Mouse (Mus musculus) common myeloid progenitor, adult 5-6 weeks (primary cell): Measurements from ENCODE around the gene Pdcd1lg2. TPM values are rescaled to one million over a fixed set of nuclear protein-coding genes. Genes with fewer than 3 reads are reported as not detected.

Experiments used
- ATAC-seq: replicated peaks from 2 replicates; pipeline ENCODE4 v1.8.0; 2016; ENCODE audit warnings: low read depth, mild to moderate bottlenecking, moderate TSS enrichment, inconsistent platforms; ENCODE audit not compliant: poor library complexity, severe bottlenecking
- total RNA-seq: library from RNA; stranded (forward); fragments of 200-1000, 187-1606 nt; gene quantifications from 2 replicates; pipeline ENCODE4 v1.2.3, GENCODE M21; 2017

Pdcd1lg2 gene
- 0.27 and 1.7 TPM in 2 replicates for total RNA-seq

DNA sequence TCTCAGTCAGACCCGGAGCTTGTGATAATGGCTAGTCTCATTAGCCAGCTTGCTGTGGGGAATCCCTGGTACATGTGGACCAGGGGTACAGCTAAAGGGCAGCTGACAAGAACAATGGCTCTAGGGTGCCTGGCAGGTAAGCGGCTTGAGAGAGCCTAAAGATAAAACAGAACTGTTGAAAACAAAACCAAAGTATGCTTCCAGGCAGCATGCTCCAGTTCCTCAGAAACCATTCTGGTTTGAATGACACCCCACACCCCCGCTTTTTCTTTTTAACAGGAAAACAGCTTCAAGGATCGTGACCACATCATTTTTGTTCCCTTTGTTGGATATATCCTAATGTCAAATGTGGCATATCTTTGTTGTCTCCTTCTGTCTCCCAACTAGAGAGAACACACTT is at the start of gene Pdcd1lg2:
Gene Pdcd1lg2, plus strand, starts transcription at position 301 of the 400 bp plus-strand sequence.
- no peak for ATAC-seq

DNA sequence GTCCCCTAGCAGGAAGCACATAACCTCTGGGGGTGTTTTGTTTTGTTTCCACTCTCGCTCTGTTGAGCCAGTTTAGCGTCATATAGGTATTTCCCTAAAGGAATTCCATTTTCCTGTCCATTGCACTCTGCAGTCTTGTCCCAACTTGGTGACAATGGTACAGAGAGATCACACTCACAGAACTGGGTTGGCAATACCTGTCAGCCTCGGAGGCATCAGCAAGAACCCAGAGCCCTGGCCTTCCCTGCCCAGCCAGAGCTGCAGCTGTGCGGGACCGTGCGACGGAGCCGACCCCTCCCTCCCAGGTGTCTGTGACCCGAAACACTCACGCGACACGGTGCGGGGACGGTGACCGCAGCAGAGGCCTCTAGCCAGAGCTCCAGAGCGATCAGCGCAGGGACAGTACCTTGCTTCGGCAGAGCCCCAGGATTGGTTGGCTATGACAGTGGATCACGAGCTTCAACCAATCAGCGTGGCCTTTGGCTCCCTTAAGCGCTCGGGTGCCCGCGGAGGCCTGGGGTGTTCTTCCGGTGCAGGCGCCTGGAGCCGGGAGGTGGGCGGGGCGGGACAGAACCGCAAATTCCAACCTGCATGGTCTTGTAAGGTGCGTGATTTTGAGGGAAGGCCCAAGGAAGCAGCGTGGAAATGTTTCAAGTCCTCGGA is 49.1 kb upstream of the Pdcd1lg2 start:
- peak; percentile 99 for ATAC-seq

DNA sequence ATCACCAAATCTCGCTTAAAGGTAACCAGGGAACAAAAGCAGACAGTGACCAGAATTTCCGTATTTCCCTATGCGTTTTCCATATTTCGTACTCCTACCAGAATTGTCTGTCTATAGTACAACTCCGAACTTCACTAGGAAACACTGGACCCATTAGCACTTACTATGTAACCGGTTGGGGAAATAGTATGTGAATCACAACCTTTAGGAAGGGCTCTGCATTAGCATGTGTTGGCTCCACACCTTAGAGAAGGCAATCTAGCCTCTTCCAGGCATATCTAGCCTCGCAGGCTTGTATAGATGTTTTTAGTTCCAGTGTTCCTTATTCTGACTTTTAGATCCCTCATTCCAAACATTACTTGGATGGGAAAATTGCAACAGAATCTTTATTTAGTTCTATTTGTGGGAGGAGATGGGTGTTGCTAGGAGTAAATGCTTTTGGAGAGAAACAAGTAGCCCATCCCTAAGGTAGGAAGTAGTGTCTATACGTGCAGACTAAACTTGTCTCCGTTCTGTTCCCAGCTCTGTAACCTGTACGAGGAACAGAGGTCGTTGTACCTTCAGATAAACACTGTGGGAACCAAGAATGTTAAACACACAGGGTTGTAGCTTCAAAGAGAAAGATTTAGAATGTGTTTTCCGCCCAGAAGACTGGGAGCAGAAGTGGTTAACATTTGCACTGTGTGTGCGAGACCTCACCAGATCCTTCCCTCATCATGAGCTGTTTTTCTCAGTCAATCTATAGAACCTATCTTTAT is 48.4 kb upstream of the Pdcd1lg2 start:
- ATAC-seq = no peak

DNA sequence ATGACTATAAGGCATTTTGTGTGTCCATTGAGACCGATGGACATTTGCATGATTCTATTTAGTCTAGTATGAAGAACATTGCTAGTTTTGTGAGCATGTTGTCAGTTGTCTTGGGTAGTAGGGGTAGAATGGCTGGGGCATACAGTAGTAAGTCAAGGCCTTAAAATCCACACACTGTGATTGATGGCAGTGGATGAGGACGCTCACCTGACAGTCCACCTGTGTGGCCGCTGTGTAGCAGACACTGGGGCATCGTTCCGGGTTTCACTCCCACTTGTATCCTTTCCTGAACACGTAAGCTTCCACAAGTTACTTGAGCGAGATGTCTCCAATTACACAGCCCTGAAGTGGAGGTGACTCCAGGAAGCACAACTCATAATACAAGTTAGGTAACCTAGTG is 47.2 kb upstream of the Pdcd1lg2 start:
- ATAC-seq = no peak

DNA sequence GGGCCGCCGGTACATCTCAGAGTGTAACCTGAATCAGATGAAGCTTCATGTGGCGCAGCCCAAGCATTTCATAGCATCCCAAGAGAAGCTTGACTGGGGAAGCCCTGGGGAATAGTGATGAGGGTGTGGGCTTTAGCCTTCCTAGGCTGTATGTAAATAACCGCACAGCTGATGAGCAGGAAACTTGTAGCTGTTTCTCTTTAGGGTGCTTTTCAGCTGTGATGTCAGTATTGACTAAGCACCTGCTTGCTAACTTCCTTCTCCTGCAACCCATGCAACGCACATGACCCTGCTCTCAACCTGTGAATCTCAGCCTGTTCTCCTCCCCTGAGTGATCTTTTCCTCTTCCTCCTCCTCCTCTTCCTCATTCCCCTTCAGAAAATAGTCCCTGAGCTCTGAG is 46.6 kb upstream of the Pdcd1lg2 start:
- no peak for ATAC-seq

DNA sequence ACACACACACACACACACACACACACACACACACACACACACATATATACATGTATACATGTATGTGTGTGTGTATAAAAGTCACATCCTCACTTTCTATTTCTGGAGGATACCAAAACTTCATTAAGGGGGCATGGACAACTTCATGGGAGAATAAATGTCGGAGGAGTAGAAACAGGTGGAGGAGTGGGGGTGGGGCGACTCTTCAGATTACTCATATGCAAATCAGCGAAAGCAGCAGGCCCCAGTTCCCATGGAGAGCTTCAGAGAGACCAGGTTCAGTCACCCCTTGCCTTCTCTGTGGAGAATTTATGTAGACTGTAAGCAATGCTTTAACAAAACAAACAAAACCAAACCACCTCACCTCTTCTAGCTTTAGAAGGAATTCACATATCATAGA is 45.6 kb upstream of the Pdcd1lg2 start:
- ATAC-seq = no peak

DNA sequence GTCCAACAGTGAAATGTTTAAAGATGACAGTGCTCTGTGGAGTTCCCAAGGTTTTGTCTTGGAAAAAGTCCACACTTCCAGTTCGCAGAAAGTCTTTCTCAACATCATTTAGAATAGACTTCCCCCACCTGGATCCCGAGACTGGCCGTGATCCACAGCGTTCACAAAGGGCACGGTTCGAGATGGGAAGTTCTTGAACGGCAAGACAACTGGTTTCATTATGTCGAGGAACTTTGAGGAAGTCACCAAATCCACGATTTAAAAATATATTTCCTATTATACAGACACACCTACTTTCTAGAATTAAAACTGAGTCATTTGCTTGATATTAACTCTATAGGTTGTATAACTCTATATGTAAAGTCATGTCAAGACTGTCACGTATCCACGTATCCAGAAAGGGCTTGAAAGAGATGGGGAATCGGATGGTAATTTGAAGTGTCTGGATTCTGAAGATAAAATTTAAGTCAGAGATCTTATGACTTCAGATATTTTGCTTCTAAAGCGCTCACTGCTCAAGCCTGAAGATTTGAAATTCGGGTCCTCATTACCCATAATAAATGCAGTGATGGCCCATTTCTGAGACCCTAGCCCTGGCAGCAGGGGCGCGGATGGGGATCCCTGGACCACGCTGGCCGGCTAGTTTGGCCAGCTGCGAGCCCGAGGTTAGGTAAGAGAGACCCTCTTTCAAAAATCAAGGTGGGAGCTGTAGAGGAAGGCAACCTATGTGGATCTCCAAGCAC is 44.3 kb upstream of the Pdcd1lg2 start:
- no peak for ATAC-seq

DNA sequence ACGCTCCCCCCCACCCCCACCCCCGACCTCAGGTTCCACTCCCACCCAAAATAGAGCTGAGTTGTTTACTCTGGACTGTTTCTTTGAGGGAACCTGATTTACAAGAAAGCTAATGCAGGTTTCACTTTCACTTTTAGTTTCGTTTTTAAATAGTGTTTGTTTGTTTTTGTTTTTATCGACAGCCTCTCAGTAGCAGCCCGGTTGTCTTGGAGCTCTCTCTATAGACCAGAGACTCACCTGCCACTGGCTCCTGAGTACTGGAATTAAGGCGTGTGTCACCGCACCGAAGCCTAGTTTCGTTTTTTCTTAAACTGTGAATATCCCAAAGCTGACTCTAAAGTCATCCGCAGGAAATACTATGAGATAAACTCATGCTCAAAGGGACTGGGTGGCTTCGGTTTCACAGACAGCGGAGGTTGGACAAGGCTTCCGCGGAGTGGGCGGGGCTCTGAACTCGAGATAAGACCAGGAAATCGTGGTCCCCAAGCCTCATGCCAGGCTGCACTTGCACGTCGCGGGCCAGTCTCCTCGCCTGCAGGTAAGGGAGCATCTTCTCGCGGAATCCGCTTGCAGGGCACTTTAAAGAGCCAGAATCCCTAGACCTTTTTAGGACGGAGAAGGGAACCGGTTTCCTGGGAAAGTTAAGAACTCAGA is 43.6 kb upstream of the Pdcd1lg2 start, which contains the start of the genes Plgrkt and Cd274:
Gene Plgrkt, minus strand, starts transcription at position 422 of the 654 bp plus-strand sequence.
Gene Cd274, plus strand, starts transcription at position 487 of the 654 bp plus-strand sequence.
- peak; percentile 93 for ATAC-seq

DNA sequence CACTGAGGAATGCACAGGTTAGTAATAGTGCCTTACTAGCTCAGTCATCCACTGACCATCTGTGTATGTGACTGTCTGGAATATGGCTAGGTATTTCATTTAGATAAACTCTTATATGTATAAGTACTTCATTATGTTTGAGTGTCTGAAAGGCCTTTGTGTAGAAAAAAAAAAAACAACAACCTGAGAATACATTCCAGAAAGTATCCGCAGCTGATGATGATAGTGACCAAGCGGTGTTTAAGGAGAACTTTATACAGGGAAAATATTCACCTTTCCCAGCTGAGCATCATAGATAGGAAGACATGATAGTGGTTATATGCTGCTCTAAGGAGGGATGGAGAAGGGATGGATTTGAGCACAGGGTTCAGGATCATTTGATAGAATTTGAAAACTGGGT is 42.7 kb upstream of the Pdcd1lg2 start:
- no peak for ATAC-seq

DNA sequence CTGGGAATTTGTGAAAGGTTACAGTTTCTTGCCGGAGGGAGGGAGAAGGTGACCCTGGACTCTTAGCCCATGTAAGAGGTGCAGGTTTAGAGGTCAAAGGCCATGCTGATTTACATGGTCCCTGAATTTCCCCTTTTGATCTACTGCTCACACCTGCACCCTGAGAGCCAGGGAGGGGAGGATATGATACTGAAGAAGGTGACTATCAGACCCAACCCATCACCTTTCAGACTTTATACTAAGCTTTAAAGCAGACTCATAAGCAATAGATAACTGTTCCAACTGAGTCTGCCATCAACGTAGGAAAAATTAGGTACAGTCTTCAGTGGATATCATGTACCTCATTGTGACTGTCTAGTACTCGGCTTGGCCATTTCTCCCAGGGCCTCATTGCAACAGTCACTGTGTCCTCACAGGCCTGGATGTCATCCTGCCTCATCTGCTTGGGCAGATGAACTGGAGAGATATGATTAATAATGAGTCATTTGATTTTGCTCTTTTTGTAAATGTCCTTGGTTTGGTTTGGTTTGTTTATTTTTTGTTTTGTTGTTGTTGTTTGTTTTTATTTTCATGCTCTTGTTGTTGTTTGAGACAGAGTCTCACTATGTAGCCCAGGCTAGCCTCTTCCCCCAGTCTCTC is 41.9 kb upstream of the Pdcd1lg2 start:
- ATAC-seq = no peak

DNA sequence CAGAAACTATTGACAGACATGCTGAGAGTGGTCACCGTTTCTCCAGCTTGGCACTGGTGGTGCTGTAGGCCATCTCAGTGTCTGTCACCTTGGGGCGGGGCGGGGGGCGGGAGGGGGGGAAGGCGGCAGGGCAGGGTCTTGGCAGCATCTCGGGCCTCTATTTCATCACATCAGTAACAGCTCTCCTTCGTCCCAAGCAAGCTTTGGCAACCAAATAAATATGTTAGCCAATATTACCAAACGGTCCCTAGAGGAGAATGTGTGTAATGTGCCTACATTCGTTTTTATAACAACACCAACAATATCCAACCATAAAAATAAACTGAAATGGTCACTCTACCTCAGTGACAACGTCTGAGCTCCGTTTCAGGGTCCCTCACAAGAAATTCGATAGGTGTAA is 40.6 kb upstream of the Pdcd1lg2 start:
- 0 out of 2 replicates have a peak, but pooled peaks have one; percentile 22 for ATAC-seq

DNA sequence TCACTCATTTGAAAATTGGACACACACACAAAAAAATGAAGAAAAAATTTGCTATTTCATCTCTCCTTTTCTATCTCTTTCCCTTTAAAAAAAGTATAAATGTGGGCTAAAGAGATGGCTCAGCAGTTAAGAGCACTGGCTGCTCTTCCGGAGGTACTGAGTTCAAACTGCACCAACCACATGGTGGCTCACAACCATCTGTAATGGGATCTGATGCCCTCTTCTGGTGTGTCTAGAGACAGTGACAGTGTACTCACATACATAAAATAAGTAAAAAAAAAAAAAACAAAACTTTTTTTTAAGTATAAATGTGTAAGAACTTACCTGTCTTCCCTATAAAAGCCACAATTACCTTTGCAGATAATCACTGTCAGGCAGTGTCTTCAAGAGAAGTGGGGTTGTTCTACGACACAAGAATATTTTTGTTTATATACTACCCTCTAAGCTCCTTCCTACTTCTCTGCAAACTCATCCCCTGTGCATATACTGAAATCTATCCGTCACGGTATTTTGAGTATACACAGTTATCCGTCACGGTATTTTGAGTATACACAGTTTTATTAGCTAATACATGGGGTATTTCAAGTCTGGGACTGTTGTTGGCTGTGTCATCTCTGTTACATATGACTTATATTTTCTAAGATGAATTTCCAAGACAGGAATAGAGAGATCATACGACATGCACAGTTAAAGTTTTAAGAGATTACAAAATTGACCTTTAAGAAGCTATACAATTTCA is 40.0 kb upstream of the Pdcd1lg2 start:
- ATAC-seq = no peak

DNA sequence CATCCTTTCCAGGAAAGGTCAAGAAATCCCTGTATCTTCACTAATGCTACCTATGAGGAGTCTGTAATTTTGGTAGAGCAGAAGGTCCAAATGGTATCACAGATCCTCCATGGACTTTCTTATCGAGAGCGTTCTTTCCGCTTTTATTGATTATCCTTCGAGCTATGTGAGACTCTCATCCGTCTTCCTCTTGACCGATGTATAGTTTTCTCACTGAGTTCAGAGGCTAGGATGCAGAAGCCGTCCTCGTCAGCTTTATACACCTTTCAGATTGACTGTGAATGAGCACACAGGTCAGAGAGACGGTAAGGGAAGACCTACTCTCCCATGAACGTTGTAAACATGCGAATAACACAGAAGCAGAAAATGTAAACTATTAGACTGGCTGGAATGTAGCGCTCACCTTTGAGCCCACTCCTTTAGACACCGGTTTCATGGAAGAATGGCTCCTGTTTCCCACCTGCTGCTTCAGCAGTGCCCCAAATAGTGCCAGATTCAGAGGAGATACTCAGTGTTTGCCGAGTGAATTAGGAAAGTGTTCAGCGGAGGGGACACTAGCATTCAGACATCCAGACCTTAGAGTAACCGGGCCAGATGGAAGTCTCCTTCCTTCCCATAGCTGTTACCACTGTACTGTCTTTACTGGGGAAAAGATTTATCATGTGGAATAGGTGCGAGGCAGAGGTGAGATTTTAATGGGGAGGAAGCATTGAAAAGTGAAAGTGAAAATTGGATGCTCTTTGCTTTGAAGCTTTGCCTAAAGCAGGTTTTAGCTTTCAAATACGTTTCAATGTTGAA is 39.2 kb upstream of the Pdcd1lg2 start:
- ATAC-seq = no peak

DNA sequence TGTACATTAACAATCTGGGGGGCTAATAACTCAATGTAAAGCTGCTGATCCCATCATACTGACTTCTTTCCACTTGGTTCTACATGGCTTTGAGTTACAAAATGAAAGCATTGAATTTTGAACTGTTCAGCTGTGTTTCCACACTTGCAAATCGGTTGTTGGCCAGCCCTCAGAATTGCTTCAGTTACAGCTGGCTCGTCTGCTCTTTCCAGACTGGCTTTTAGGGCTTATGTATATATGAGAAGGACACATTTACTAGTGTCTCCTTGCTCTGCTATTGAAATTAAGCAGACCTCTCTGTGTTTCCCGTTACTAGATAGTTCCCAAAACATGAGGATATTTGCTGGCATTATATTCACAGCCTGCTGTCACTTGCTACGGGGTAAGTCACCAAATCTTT is 38.6 kb upstream of the Pdcd1lg2 start:
- no peak for ATAC-seq

DNA sequence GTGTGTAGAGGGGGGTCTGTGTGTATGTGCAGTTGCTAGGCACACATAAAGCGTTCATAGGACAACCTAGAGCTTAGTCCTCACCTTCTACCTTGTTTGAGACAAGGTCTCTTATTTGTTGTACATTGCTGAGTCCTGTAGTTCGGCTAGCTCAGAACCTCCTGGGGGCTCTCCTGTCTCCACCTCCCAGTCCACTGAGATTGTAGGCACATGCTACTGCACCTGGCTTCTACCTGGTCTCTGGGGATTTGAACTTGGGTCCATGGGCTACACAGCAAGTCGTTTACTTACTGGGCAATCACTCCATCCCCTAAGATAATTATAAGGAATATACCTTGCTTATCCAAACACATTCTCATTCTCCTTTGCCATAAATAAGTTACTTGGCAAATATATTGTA is 38.1 kb upstream of the Pdcd1lg2 start:
- ATAC-seq = no peak

DNA sequence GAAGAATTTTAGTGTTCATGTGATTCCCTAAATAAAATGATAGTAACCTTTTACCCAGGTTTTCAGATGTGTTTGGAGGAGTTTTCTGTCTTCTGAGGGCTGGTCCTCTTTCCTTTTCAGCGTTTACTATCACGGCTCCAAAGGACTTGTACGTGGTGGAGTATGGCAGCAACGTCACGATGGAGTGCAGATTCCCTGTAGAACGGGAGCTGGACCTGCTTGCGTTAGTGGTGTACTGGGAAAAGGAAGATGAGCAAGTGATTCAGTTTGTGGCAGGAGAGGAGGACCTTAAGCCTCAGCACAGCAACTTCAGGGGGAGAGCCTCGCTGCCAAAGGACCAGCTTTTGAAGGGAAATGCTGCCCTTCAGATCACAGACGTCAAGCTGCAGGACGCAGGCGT is 37.3 kb upstream of the Pdcd1lg2 start:
- no peak for ATAC-seq

DNA sequence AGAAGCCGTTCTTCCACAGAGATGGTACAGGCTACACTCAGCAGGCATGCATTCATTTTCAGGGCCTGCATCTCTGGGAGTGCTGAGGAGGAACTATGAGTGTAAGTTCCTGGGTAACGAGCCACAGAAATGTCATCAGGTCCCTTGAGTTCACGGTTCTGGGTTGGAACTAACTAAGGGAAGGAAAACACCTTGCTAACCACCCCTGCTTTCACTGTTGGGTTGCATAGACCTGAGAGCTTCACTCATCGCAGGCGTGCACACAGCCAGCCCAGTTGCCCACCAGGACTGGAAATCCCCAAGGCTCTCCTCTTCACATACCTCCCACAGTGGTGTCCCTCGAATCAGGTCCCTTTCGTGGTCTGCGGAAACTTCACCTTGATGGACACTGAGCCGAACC is 35.8 kb upstream of the Pdcd1lg2 start:
- ATAC-seq = no peak

DNA sequence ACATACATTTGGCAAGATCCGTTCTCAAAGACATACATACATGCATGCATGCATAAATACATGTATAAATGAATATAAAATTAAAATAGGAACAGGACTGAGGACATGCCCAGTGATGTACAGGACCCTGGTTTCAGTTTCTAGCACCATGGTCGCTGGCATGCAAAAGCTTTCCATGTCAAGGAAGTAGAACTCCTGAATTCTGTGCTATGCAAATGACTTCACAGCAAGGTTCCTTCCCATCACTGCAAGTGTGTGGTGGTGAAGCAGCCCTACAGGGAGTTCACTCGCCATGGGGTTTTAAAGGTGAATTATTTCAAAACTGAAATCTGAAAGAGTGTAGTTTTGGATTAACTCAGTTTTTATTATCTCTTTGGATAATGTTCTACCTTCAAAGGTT is 34.3 kb upstream of the Pdcd1lg2 start:
- ATAC-seq = no peak
